Mouse (Mus musculus) liver, embryonic 14.5 days (tissue): ENCODE results near the gene Siah3.

ENCODE experiments used
- CTCF ChIP-seq: IDR thresholded peaks from 2 replicates; pipeline ENCODE4 v1.5.1; 2016; ENCODE audit warnings: antibody characterized with exemption, low read depth, control low read depth
- EP300 ChIP-seq: IDR thresholded peaks from 2 replicates; pipeline ENCODE4 v1.6.1; 2016; ENCODE audit warnings: antibody characterized with exemption, low read depth

DNA sequence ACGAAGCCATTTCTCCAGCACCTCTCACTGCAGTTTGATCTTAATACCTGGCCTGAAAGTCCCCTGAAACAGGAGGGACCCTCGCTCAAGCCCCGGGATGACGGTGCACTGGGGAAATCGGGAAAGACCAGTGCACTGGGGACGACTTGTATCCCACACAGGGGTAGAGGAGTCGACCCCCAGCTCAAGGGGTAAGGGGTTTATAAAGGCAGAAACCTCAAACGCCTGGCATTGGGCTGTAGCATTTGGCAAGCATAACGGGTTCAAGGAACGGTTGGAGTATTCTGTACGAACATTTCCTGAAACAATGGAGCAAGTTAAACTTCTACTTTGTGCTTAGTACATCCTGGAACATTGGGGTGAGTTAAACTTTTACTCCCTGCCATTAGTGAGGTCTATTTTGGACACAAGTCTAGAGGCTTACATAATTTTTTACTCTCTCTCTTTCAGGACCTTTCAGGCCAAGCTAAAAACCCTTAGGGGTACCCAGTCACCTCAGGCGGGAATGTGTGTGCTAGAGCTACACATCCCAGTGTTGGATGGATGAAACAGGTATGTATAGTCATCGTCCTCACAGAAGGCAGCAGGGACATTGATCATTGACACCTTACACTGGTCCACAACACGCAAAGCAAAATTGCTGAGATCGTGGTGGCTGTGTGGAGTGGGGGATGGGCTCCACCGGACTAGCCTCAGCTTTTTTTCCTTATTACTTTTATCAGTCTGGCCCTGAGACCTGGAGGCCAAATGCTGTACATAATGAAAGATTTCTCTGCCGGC lies 84.6 kb downstream of the Siah3 start:
- TF ChIP-seq EP300 (no peak), CTCF (no peak)
